Mouse (Mus musculus): ENCODE data around the gene 2210016L21Rik.

- no peak for TF ChIP-seq MAX (IDR thresholded peaks at IDR 0.05; ENCODE audit: low read depth)
- no peak for TF ChIP-seq POLR2A (IDR thresholded peaks at IDR 0.05; ENCODE audit: insufficient read length, low read depth)
- TF ChIP-seq CEBPB (IDR thresholded peaks at IDR 0.05; ENCODE audit: insufficient read depth, poor library complexity, severe bottlenecking) = no peak
- no peak for TF ChIP-seq TCF3 (IDR thresholded peaks at IDR 0.05; ENCODE audit: insufficient read length, low read depth)
- no peak for TF ChIP-seq POLR2AphosphoS2 (IDR thresholded peaks at IDR 0.05; ENCODE audit: insufficient read length, low read depth)
- no peak for TF ChIP-seq SRF (IDR thresholded peaks at IDR 0.05; ENCODE audit: control insufficient read depth, insufficient read length, low read depth)
- no peak for TF ChIP-seq E2F4 (IDR thresholded peaks at IDR 0.05; ENCODE audit: insufficient read depth)
- no peak for TF ChIP-seq TCF12 (IDR thresholded peaks at IDR 0.05; ENCODE audit: insufficient read depth, poor library complexity, severe bottlenecking)
Measured at GRCm38 (mm10) chr5:114926753-114927152, 15.2 kb upstream of the 2210016L21Rik start.

Data from myocyte (in vitro differentiated cells).